Mouse (Mus musculus): ENCODE results near the gene Large1. TPM values are rescaled to one million over a fixed set of nuclear protein-coding genes. Genes with fewer than 3 reads are reported as not detected.
"Not testable (repeated sequence)": the region's sequence is repeated elsewhere in the genome, so short reads cannot be mapped to it uniquely, and the experiment has no call there.

The Large1 gene
- 12.5 and 12.9 TPM in 2 replicates for polyA plus RNA-seq (2014; fragmentation: Nextera tagmentation; extraction: Ambion mirVana)

- ATAC-seq (ENCODE audit: low read depth) (peak; percentile 99), DNase-seq (ENCODE audit: low spot score) (peak; percentile 99)
- peaks cover 28% of the 10 kb centered on the region for H3K4me1 ChIP-seq (ENCODE audit: control insufficient read depth, insufficient read depth, low read length)
- H3K36me3 ChIP-seq (ENCODE audit: control insufficient read depth, insufficient read depth, low read length): no peaks in the 10 kb centered on the region
- H3K4me2 ChIP-seq (ENCODE audit: low read depth, low read length): peak within 1 kb of the TSS; percentile 81
- no peaks in the 10 kb centered on the region for H3K9me3 ChIP-seq (ENCODE audit: control insufficient read depth, low read length)
- WGBS: under 1% methylated on average over 24 of the region's 84 CpGs
- H3K27me3 ChIP-seq (replicated peaks; ENCODE audit: control insufficient read depth, insufficient read depth, low read length): no peaks in the 10 kb centered on the region
- H3K4me3 ChIP-seq (ENCODE audit: low read depth, low read length): peak within 1 kb of the TSS; percentile 84
- H3K27ac ChIP-seq (replicated peaks; ENCODE audit: low read depth, low read length): peak within 1 kb of the TSS; percentile 89
- peak within 1 kb of the TSS; percentile 81 for H3K9ac ChIP-seq (ENCODE audit: low read depth, low read length)
Observed at GRCm38 (mm10) chr8:73353108-73353793, at the start of gene Large1. Large1 (minus strand) TSS chr8:73353540.

GRCm38 (mm10) chr8:73400343-73400742, 47.0 kb upstream of the Large1 start:
- no peaks in the 10 kb centered on the region for H3K36me3 ChIP-seq (ENCODE audit: control insufficient read depth, insufficient read depth, low read length)
- no peak overlapping the region for H3K4me2 ChIP-seq (ENCODE audit: low read depth, low read length)
- H3K4me1 ChIP-seq (ENCODE audit: control insufficient read depth, insufficient read depth, low read length): no peaks in the 10 kb centered on the region
- no peaks in the 10 kb centered on the region for H3K9me3 ChIP-seq (ENCODE audit: control insufficient read depth, low read length)
- no peak overlapping the region for H3K4me3 ChIP-seq (ENCODE audit: low read depth, low read length)
- no peak overlapping the region for H3K27ac ChIP-seq (replicated peaks; ENCODE audit: low read depth, low read length)
- H3K9ac ChIP-seq (ENCODE audit: low read depth, low read length): no peak overlapping the region
- no peak for ATAC-seq (ENCODE audit: low read depth)
- 53% methylated on average over 1 of the region's 1 CpGs for WGBS
- DNase-seq (ENCODE audit: low spot score): no peak
- no peaks in the 10 kb centered on the region for H3K27me3 ChIP-seq (replicated peaks; ENCODE audit: control insufficient read depth, insufficient read depth, low read length)

DNA sequence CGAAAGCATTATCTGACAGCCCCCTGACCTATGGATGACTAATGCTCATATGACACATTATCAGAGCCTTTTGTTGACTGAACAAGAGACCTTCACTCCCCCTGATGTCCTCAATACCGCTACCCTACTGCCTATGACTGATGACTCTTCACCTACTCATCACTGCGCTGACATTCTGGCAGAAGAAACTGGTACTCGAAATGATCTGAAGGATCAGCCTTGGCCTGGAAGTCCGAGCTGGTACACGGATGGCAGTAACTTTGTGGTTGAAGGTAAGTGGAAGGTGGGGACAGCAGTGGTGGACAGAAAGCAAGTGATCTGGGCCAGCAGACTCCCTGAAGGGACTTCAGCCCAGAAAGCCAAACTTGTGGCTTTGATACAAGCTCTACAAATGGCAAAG, 19.7 kb upstream of the Large1 start:
- not testable (repeated sequence) for H3K4me3 ChIP-seq (ENCODE audit: low read depth, low read length); H3K9ac ChIP-seq (ENCODE audit: low read depth, low read length); H3K27me3 ChIP-seq (replicated peaks; ENCODE audit: control insufficient read depth, insufficient read depth, low read length); H3K4me2 ChIP-seq (ENCODE audit: low read depth, low read length); H3K36me3 ChIP-seq (ENCODE audit: control insufficient read depth, insufficient read depth, low read length); ATAC-seq (ENCODE audit: low read depth); H3K27ac ChIP-seq (replicated peaks; ENCODE audit: low read depth, low read length); DNase-seq (ENCODE audit: low spot score); H3K4me1 ChIP-seq (ENCODE audit: control insufficient read depth, insufficient read depth, low read length); H3K9me3 ChIP-seq (ENCODE audit: control insufficient read depth, low read length)
- WGBS: 89% methylated on average over 6 of the region's 6 CpGs

DNA sequence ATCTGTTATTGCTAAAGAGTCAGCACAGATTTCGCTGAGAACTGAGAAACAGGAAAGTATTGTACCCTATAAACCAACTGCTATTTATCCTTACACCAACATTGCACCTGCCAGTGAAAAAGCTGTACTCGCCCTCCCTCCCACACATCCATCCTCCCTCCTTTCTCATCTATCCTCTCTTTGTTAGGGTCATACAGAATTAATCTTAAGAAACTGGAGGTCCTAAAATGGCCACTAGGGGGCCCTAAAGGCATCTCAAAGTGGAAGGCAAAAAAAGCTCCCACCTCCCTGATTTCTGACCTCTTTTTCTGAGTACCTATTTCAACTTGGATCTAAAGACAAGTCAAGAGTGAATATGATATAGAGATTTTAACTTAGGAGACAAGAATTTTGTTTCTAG, 2.6 kb upstream of the Large1 start:
- no peaks in the 10 kb centered on the region for H3K27me3 ChIP-seq (replicated peaks; ENCODE audit: control insufficient read depth, insufficient read depth, low read length)
- no peak overlapping the region for H3K9ac ChIP-seq (ENCODE audit: low read depth, low read length)
- no peaks in the 10 kb centered on the region for H3K36me3 ChIP-seq (ENCODE audit: control insufficient read depth, insufficient read depth, low read length)
- DNase-seq (ENCODE audit: low spot score): peak; percentile 78
- H3K9me3 ChIP-seq (ENCODE audit: control insufficient read depth, low read length): no peaks in the 10 kb centered on the region
- H3K27ac ChIP-seq (replicated peaks; ENCODE audit: low read depth, low read length): no peak overlapping the region
- H3K4me1 ChIP-seq (ENCODE audit: control insufficient read depth, insufficient read depth, low read length): peaks cover 10% of the 10 kb centered on the region
- H3K4me2 ChIP-seq (ENCODE audit: low read depth, low read length): no peak overlapping the region
- no peak for ATAC-seq (ENCODE audit: low read depth)
- H3K4me3 ChIP-seq (ENCODE audit: low read depth, low read length): no peak overlapping the region
- 20% methylated on average over 2 of the region's 2 CpGs for WGBS

- no peaks in the 10 kb centered on the region for H3K36me3 ChIP-seq (ENCODE audit: control insufficient read depth, insufficient read depth, low read length)
- H3K27me3 ChIP-seq (replicated peaks; ENCODE audit: control insufficient read depth, insufficient read depth, low read length): no peaks in the 10 kb centered on the region
- peak overlapping the region; percentile 65 for H3K27ac ChIP-seq (replicated peaks; ENCODE audit: low read depth, low read length)
- H3K4me3 ChIP-seq (ENCODE audit: low read depth, low read length): peak overlapping the region; percentile 84
- H3K4me2 ChIP-seq (ENCODE audit: low read depth, low read length): peak overlapping the region; percentile 81
- H3K4me1 ChIP-seq (ENCODE audit: control insufficient read depth, insufficient read depth, low read length): peaks cover 19% of the 10 kb centered on the region
- WGBS: under 1% methylated on average over 25 of the region's 25 CpGs
- peak overlapping the region; percentile 62 for H3K9ac ChIP-seq (ENCODE audit: low read depth, low read length)
- ATAC-seq (ENCODE audit: low read depth): no peak
- no peaks in the 10 kb centered on the region for H3K9me3 ChIP-seq (ENCODE audit: control insufficient read depth, low read length)
- peak; percentile 87 for DNase-seq (ENCODE audit: low spot score)
Observed at GRCm38 (mm10) chr8:73354201-73354881, 1.0 kb upstream of the Large1 start.

DNA sequence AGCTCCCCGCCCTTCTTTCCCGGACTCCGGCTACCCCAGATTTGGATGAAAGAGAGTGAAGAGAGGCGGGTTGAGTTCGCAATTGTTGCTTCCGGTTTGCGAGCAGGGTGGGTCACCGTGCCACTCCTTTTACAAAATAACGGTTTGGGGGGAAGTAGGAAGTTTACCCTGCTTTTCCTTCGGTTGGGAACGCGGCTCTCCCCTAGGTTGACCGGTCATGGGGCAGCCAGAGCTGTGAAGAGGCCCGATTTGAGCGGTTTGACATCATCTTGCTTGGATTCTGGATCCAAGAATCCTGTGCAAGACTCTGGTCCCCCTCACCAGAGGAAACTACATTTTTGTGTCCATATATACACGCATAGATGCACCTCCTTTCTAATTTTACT, 447 bp upstream of the Large1 start:
- Histone ChIP-seq H3K36me3 (ENCODE audit: control insufficient read depth, insufficient read depth, low read length) (no peaks in the 10 kb centered on the region), H3K4me3 (ENCODE audit: low read depth, low read length) (peak overlapping the region; percentile 84), H3K4me1 (ENCODE audit: control insufficient read depth, insufficient read depth, low read length) (peaks cover 23% of the 10 kb centered on the region), H3K27ac (replicated peaks; ENCODE audit: low read depth, low read length) (peak overlapping the region; percentile 65), H3K4me2 (ENCODE audit: low read depth, low read length) (peak overlapping the region; percentile 81), H3K9ac (ENCODE audit: low read depth, low read length) (peak overlapping the region; percentile 62), H3K27me3 (replicated peaks; ENCODE audit: control insufficient read depth, insufficient read depth, low read length) (no peaks in the 10 kb centered on the region), H3K9me3 (ENCODE audit: control insufficient read depth, low read length) (no peaks in the 10 kb centered on the region)
- ATAC-seq (ENCODE audit: low read depth): peak; percentile 22
- WGBS: under 1% methylated on average over 15 of the region's 16 CpGs
- no peak for DNase-seq (ENCODE audit: low spot score)

DNA sequence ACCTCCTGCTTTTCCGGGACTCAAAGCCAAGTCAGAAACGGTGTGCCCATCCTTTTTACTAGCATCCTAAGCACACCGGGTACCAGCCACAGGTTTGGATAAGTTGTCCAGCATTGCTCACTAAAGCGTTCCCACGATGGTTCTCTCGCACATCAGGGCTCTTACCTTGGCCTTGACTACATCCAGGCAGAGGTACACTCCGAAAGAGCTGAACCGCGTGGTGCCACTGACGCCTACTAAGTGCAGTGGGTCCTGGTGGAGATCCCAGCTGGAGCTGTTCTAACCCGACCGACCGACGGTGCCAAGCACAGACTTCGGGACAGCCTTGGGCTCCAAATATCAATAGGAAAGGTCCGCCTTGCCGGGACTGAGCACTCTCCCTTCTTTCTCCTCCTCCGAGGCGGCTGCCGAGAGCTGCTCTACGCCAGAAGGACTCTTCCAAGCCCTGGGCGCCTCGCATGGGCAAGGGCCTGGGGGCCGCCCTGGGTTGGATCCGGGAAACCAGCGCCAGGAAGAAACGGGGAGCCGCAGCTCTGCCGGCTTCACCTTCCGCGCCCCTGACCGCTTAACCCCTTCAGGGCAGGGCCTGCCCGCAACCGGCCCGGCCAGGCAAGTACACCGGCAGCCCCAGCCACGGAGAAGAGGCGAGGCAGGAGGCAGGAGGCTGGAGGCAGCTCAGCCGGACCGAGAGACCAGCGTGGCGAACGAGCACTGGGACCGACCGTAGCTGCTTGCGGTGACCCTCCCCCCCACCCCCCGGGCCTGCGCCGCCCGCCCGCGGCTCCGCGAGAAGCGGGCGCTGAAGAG, 836 bp downstream of the Large1 start:
- H3K4me3 ChIP-seq (ENCODE audit: low read depth, low read length): peak overlapping the region; percentile 84
- H3K4me1 ChIP-seq (ENCODE audit: control insufficient read depth, insufficient read depth, low read length): peaks cover 28% of the 10 kb centered on the region
- peak overlapping the region; percentile 71 for H3K4me2 ChIP-seq (ENCODE audit: low read depth, low read length)
- WGBS: 1% methylated on average over 25 of the region's 56 CpGs
- H3K9ac ChIP-seq (ENCODE audit: low read depth, low read length): peak overlapping the region; percentile 81
- ATAC-seq (ENCODE audit: low read depth) (peak; percentile 17), DNase-seq (ENCODE audit: low spot score) (peak; percentile 46)
- no peaks in the 10 kb centered on the region for H3K36me3 ChIP-seq (ENCODE audit: control insufficient read depth, insufficient read depth, low read length)
- no peaks in the 10 kb centered on the region for H3K27me3 ChIP-seq (replicated peaks; ENCODE audit: control insufficient read depth, insufficient read depth, low read length)
- H3K9me3 ChIP-seq (ENCODE audit: control insufficient read depth, low read length): no peaks in the 10 kb centered on the region
- peak overlapping the region; percentile 89 for H3K27ac ChIP-seq (replicated peaks; ENCODE audit: low read depth, low read length)

DNA sequence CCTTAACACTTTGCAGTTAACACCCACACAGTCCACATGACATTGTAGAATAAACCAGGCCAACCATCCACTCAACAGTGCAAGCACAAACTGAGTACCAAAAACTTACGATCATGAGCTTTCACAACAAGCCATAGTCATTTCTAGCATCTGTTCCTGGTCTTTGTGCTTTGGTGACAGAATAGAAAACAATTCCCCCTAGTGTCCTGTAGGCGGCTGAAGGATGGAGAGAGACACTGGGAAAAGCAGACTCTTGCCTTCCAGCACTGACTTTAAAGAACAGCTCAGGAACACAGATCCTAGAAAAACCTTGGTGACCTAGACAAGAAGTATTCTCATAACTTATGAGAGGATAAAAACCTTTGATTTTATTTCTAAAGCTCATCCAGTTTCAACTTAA, 3.0 kb downstream of the Large1 start:
- peaks cover 28% of the 10 kb centered on the region for H3K4me1 ChIP-seq (ENCODE audit: control insufficient read depth, insufficient read depth, low read length)
- H3K4me2 ChIP-seq (ENCODE audit: low read depth, low read length): peak overlapping the region; percentile 27; the same call in 1 of the 2 replicates
- H3K9me3 ChIP-seq (ENCODE audit: control insufficient read depth, low read length): no peaks in the 10 kb centered on the region
- DNase-seq (ENCODE audit: low spot score) (peak; percentile 62), ATAC-seq (ENCODE audit: low read depth) (no peak)
- no peaks in the 10 kb centered on the region for H3K27me3 ChIP-seq (replicated peaks; ENCODE audit: control insufficient read depth, insufficient read depth, low read length)
- H3K9ac ChIP-seq (ENCODE audit: low read depth, low read length): no peak overlapping the region
- no peaks in the 10 kb centered on the region for H3K36me3 ChIP-seq (ENCODE audit: control insufficient read depth, insufficient read depth, low read length)
- 15% methylated on average over 2 of the region's 2 CpGs for WGBS
- no peak overlapping the region for H3K27ac ChIP-seq (replicated peaks; ENCODE audit: low read depth, low read length)
- H3K4me3 ChIP-seq (ENCODE audit: low read depth, low read length): no peak overlapping the region

Data from embryonic facial prominence, embryonic 14.5 days (tissue).